Mouse (Mus musculus): Measurements from ENCODE around the gene Itpr1. TPM values are rescaled to one million over a fixed set of nuclear protein-coding genes. Genes with fewer than 3 reads are reported as not detected.

The Itpr1 gene
- polyA plus RNA-seq, 1 experiment from 2014 or later: 7.4 TPM

GRCm38 (mm10) chr6:108588426-108588825 is 375.5 kb downstream of the Itpr1 start:
- no peak for ATAC-seq (ENCODE audit: low FRiP score, low read depth)

GRCm38 (mm10) chr6:108592227-108592626 is 379.3 kb downstream of the Itpr1 start:
- Histone ChIP-seq H3K4me1 (no peaks in the 10 kb centered on the region), H3K36me3 (no peaks in the 10 kb centered on the region), H3K4me2 (replicated peaks) (no peak overlapping the region), H3K27ac (replicated peaks) (no peak overlapping the region), H3K9ac (replicated peaks) (no peak overlapping the region), H3K9me3 (no peaks in the 10 kb centered on the region), H3K4me3 (no peak overlapping the region), H3K27me3 (no peaks in the 10 kb centered on the region; the same call in 1 of the 2 replicates)
- ATAC-seq (ENCODE audit: low FRiP score, low read depth): no peak
- 82% methylated on average over 8 of the region's 8 CpGs for WGBS

More at GRCm38 (mm10) chr6:108588426-108588825, 375.5 kb downstream of the Itpr1 start:
- H3K36me3 ChIP-seq: no peaks in the 10 kb centered on the region
- no peaks in the 10 kb centered on the region for H3K4me1 ChIP-seq
- no peak overlapping the region for H3K9ac ChIP-seq (replicated peaks)
- no peaks in the 10 kb centered on the region for H3K27me3 ChIP-seq
- no peaks in the 10 kb centered on the region for H3K9me3 ChIP-seq
- no peak overlapping the region for H3K4me2 ChIP-seq (replicated peaks)
- no peak overlapping the region for H3K27ac ChIP-seq (replicated peaks)
- H3K4me3 ChIP-seq: no peak overlapping the region
- WGBS: 90% methylated on average over 3 of the region's 3 CpGs

GRCm38 (mm10) chr6:108592636-108593035 is 379.7 kb downstream of the Itpr1 start:
- Histone ChIP-seq H3K27me3 (no peaks in the 10 kb centered on the region; the same call in 1 of the 2 replicates), H3K4me1 (no peaks in the 10 kb centered on the region), H3K4me3 (no peak overlapping the region), H3K27ac (replicated peaks) (no peak overlapping the region), H3K9ac (replicated peaks) (no peak overlapping the region), H3K4me2 (replicated peaks) (no peak overlapping the region), H3K36me3 (no peaks in the 10 kb centered on the region), H3K9me3 (no peaks in the 10 kb centered on the region)
- ATAC-seq (ENCODE audit: low FRiP score, low read depth): no peak
- 82% methylated on average over 6 of the region's 6 CpGs for WGBS

GRCm38 (mm10) chr6:108594171-108594841 is 381.4 kb downstream of the Itpr1 start:
- Histone ChIP-seq H3K4me1 (no peaks in the 10 kb centered on the region), H3K36me3 (no peaks in the 10 kb centered on the region), H3K27me3 (no peaks in the 10 kb centered on the region; the same call in 1 of the 2 replicates), H3K4me3 (no peak overlapping the region), H3K4me2 (replicated peaks) (no peak overlapping the region), H3K9me3 (no peaks in the 10 kb centered on the region), H3K27ac (replicated peaks) (no peak overlapping the region), H3K9ac (replicated peaks) (no peak overlapping the region)
- ATAC-seq (ENCODE audit: low FRiP score, low read depth): no peak
- WGBS: 77% methylated on average over 5 of the region's 5 CpGs

- no peaks in the 10 kb centered on the region for H3K36me3 ChIP-seq
- 87% methylated on average over 4 of the region's 4 CpGs for whole genome bisulfite sequencing
- no peak overlapping the region for H3K9ac ChIP-seq (replicated peaks)
- H3K4me3 ChIP-seq: no peak overlapping the region
- no peaks in the 10 kb centered on the region; the same call in 1 of the 2 replicates for H3K27me3 ChIP-seq
- H3K4me1 ChIP-seq: no peaks in the 10 kb centered on the region
- no peak overlapping the region for H3K4me2 ChIP-seq (replicated peaks)
- no peak overlapping the region for H3K27ac ChIP-seq (replicated peaks)
- no peak for ATAC-seq (ENCODE audit: low FRiP score, low read depth)
- H3K9me3 ChIP-seq: no peaks in the 10 kb centered on the region
These were observed 385.8 kb downstream of the Itpr1 start for GRCm38 (mm10) chr6:108598691-108599090.

- Histone ChIP-seq H3K4me1 (no peaks in the 10 kb centered on the region), H3K4me2 (replicated peaks) (no peak overlapping the region), H3K9me3 (no peaks in the 10 kb centered on the region), H3K27ac (replicated peaks) (no peak overlapping the region), H3K9ac (replicated peaks) (no peak overlapping the region), H3K4me3 (no peak overlapping the region), H3K27me3 (no peaks in the 10 kb centered on the region), H3K36me3 (no peaks in the 10 kb centered on the region)
- no peak for ATAC-seq (ENCODE audit: low FRiP score, low read depth)
- 81% methylated on average over 2 of the region's 2 CpGs for WGBS
These were observed 386.4 kb downstream of the Itpr1 start for GRCm38 (mm10) chr6:108599317-108599716.

Small RNA genes within 50 kb of the gene (microRNA-seq; reads per million reads assigned to microRNA genes)
- not detected for gene Mir7661

Other genes with a start within 250 kb of the Itpr1 start
- 7.6 and 8.3 TPM in 2 replicates for gene Setmar, start 148.1 kb upstream of the Itpr1 start, polyA plus RNA-seq (2016; fragmentation: Nextera tagmentation; extraction: Ambion mirVana)
- 14.0 and 15.9 TPM in 2 replicates for gene Sumf1, start 27.5 kb upstream of the Itpr1 start, polyA plus RNA-seq (2016; fragmentation: Nextera tagmentation; extraction: Ambion mirVana)